Mouse (Mus musculus): ENCODE measurements around the gene Calm2. TPM values are rescaled to one million over a fixed set of nuclear protein-coding genes. Genes with fewer than 3 reads are reported as not detected.

The Calm2 gene
- total and polyA plus RNA-seq, 3 experiments = 126 to 321 (median 208) TPM

GRCm38 (mm10) chr17:87448339-87448738 lies 1.6 kb upstream of the Calm2 start:
- DNase-seq (ENCODE audit: low read depth, low spot score) = no peak
- Histone ChIP-seq H3K36me3 (ENCODE audit: control insufficient read depth in 1 of 2, insufficient read depth in 2 of 2, low read length in 2 of 2) (peaks cover 3 to 26% of the 10 kb centered on the region in 2 experiments), H3K4me3 (ENCODE audit: control insufficient read depth in 1 of 2, insufficient read depth in 1 of 2, low read depth in 2 of 2, low read length in 2 of 2) (peak overlapping the region; percentile 57 to 61), H3K27ac (ENCODE audit: control insufficient read depth, low read depth, low read length) (peak overlapping the region; percentile 92), H3K4me1 (ENCODE audit: control insufficient read depth in 1 of 2, insufficient read depth in 2 of 2, low read length in 2 of 2) (peaks cover 12 to 30% of the 10 kb centered on the region in 2 experiments), H3K9me3 (replicated peaks; ENCODE audit: insufficient read depth, low read length) (no peaks in the 10 kb centered on the region), H3K9ac (ENCODE audit: control insufficient read depth, low read depth, low read length, poor library complexity, severe bottlenecking) (peak overlapping the region; percentile 73), H3K27me3 (ENCODE audit: control insufficient read depth in 1 of 2, insufficient read depth in 2 of 2, low read length in 2 of 2) (no peaks in the 10 kb centered on the region), H3K79me2 (ENCODE audit: control insufficient read depth, insufficient read depth, low read length, poor library complexity) (peaks cover 29% of the 10 kb centered on the region)
- TF ChIP-seq SIN3A (IDR thresholded peaks at IDR 0.05; ENCODE audit: low read length) = no peak
- no peak for TF ChIP-seq SMC3 (IDR thresholded peaks at IDR 0.05; ENCODE audit: low read depth, low read length)
- peak; percentile 23; the same call in 1 of the 2 replicates for TF ChIP-seq BHLHE40 (IDR thresholded peaks at IDR 0.05; ENCODE audit: borderline replicate concordance, low read depth, low read length)
- TF ChIP-seq MAFK (IDR thresholded peaks at IDR 0.05; ENCODE audit: borderline replicate concordance, low read depth, low read length) = peak; percentile 90

DNA sequence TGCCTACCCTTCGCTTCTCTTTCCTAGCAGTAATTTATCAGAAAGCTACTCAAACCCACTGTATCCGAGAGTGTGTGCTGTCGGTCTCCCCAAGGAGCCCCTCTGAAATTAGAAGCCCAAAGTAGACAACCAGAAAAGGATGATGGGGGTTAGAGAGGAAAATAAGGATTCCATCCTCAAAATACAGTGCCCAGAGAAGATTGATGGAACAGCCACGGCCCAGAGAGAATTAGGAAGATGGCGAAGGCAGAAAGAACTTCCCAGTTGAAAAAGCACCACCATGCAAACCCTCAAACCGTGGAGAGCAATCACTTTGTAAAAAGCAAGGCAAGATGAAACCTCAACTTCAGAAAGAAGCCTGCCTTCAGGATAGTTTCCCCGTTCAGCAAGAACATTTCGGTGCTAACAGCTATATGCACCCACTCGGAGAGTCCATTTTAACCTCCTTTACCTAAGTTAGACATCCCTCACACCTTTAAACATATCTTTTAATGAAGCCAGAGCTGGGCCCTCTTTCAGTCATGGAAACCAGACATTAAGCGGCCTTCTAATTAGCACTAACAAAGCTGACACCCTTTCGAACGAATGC lies 971 bp upstream of the Calm2 start:
- Histone ChIP-seq H3K79me2 (ENCODE audit: control insufficient read depth, insufficient read depth, low read length, poor library complexity) (peaks cover 34% of the 10 kb centered on the region), H3K27ac (ENCODE audit: control insufficient read depth, low read depth, low read length) (peak overlapping the region; percentile 66), H3K9ac (ENCODE audit: control insufficient read depth, low read depth, low read length, poor library complexity, severe bottlenecking) (peak overlapping the region; percentile 73), H3K36me3 (ENCODE audit: control insufficient read depth in 1 of 2, insufficient read depth in 2 of 2, low read length in 2 of 2) (peaks cover 6 to 32% of the 10 kb centered on the region in 2 experiments), H3K27me3 (ENCODE audit: control insufficient read depth in 1 of 2, insufficient read depth in 2 of 2, low read length in 2 of 2) (no peaks in the 10 kb centered on the region), H3K4me3 (ENCODE audit: control insufficient read depth in 1 of 2, insufficient read depth in 1 of 2, low read depth in 2 of 2, low read length in 2 of 2) (peak overlapping the region; percentile 57 to 61), H3K4me1 (ENCODE audit: control insufficient read depth in 1 of 2, insufficient read depth in 2 of 2, low read length in 2 of 2) (peaks cover 13 to 31% of the 10 kb centered on the region in 2 experiments), H3K9me3 (replicated peaks; ENCODE audit: insufficient read depth, low read length) (no peaks in the 10 kb centered on the region)
- DNase-seq (ENCODE audit: low read depth, low spot score) = peak; percentile 57
- TF ChIP-seq USF2 (IDR thresholded peaks at IDR 0.05; ENCODE audit: borderline replicate concordance in 1 of 2, insufficient read depth in 1 of 2, low read depth in 1 of 2, low read length in 2 of 2) (no peak), CTCF (IDR thresholded peaks at IDR 0.05 in 2 of 3, conservative IDR thresholded peaks at IDR 0.05 in 1 of 3; ENCODE audit: control insufficient read depth in 1 of 3, insufficient read depth in 1 of 3, low read depth in 2 of 3, low read length in 3 of 3, poor library complexity in 1 of 3, severe bottlenecking in 1 of 3) (no peak), POLR2A (IDR thresholded peaks at IDR 0.05; ENCODE audit: control insufficient read depth in 1 of 2, insufficient read depth in 1 of 2, low read depth in 1 of 2, low read length in 2 of 2, poor library complexity in 1 of 2) (no peak), SIN3A (IDR thresholded peaks at IDR 0.05; ENCODE audit: low read length) (no peak), E2F4 (IDR thresholded peaks at IDR 0.05; ENCODE audit: borderline replicate concordance, low read depth, low read length) (no peak), MAZ (IDR thresholded peaks at IDR 0.05; ENCODE audit: low read depth, low read length) (no peak), CHD1 (IDR thresholded peaks at IDR 0.05; ENCODE audit: low read depth, low read length) (no peak; the same call in none of the 2 replicates), ZKSCAN1 (IDR thresholded peaks at IDR 0.05; ENCODE audit: low read depth, low read length) (no peak), TAL1 (IDR thresholded peaks at IDR 0.05; ENCODE audit: low read length) (no peak), EP300 (IDR thresholded peaks at IDR 0.05; ENCODE audit: low read depth in 1 of 2, low read length in 2 of 2) (no peak), ZC3H11A (IDR thresholded peaks at IDR 0.05; ENCODE audit: low read depth, low read length) (no peak), CHD2 (IDR thresholded peaks at IDR 0.05; ENCODE audit: low read length) (no peak), MAX (IDR thresholded peaks at IDR 0.05; ENCODE audit: low read length) (no peak), POLR2AphosphoS2 (IDR thresholded peaks at IDR 0.05; ENCODE audit: low read length) (no peak), MYC (IDR thresholded peaks at IDR 0.05; ENCODE audit: low read depth, low read length) (0 out of 2 replicates have a peak, but pooled peaks have one; percentile 27), ZMIZ1 (IDR thresholded peaks at IDR 0.05; ENCODE audit: low read depth, low read length) (no peak), ZNF384 (IDR thresholded peaks at IDR 0.05; ENCODE audit: low read depth, low read length) (no peak), HCFC1 (IDR thresholded peaks at IDR 0.05; ENCODE audit: low read depth, low read length) (no peak), BHLHE40 (IDR thresholded peaks at IDR 0.05; ENCODE audit: borderline replicate concordance, low read depth, low read length) (no peak), JUND (IDR thresholded peaks at IDR 0.05; ENCODE audit: low read depth, low read length) (no peak), NELFE (IDR thresholded peaks at IDR 0.05; ENCODE audit: low read depth, low read length) (no peak; the same call in 1 of the 2 replicates), MXI1 (IDR thresholded peaks at IDR 0.05; ENCODE audit: low read depth, low read length) (0 out of 2 replicates have a peak, but pooled peaks have one; percentile 3), POLR2AphosphoS5 (IDR thresholded peaks at IDR 0.05; ENCODE audit: borderline replicate concordance, low read depth, low read length) (no peak), NRF1 (IDR thresholded peaks at IDR 0.05; ENCODE audit: insufficient read depth, low read depth, low read length, poor library complexity, severe bottlenecking) (no peak), ETS1 (IDR thresholded peaks at IDR 0.05; ENCODE audit: low read depth, low read length) (0 out of 2 replicates have a peak, but pooled peaks have one; percentile 4), MEF2A (IDR thresholded peaks at IDR 0.05; ENCODE audit: extremely low read depth, insufficient replicate concordance, low read depth, low read length, poor library complexity, severe bottlenecking) (no peak), TCF12 (IDR thresholded peaks at IDR 0.05; ENCODE audit: low read depth, low read length) (no peak)

Measured in MEL (cell line).